Mouse (Mus musculus) ovary, postnatal 14 days (tissue): ENCODE results near the gene Galns.
"Not testable (repeated sequence)": the region's sequence is repeated elsewhere in the genome, so short reads cannot be mapped to it uniquely, and the experiment has no call there.

Experiments used
- DNase-seq: peaks from one replicate; pipeline ENCODE4 v3.0.0; 2022; ENCODE audit warnings: low spot score

Gene Galns

GRCm38 (mm10) chr8:122633205-122633604, 21.9 kb upstream of the Galns start:
- no peak for DNase-seq

- not testable (repeated sequence) for DNase-seq
Measured at GRCm38 (mm10) chr8:122632134-122632533, 20.9 kb upstream of the Galns start.

- no peak for DNase-seq
Measured at GRCm38 (mm10) chr8:122630696-122631095, 19.4 kb upstream of the Galns start.

- no peak for DNase-seq
Measured at GRCm38 (mm10) chr8:122629388-122629787, 18.1 kb upstream of the Galns start.

GRCm38 (mm10) chr8:122626896-122627295, 15.6 kb upstream of the Galns start:
- no peak for DNase-seq

- no peak for DNase-seq
Measured at GRCm38 (mm10) chr8:122625811-122626210, 14.5 kb upstream of the Galns start.

- DNase-seq: no peak
Measured at GRCm38 (mm10) chr8:122624653-122625052, 13.4 kb upstream of the Galns start.

GRCm38 (mm10) chr8:122623844-122624642, 12.8 kb upstream of the Galns start:
- no peak for DNase-seq

GRCm38 (mm10) chr8:122622727-122623126, 11.5 kb upstream of the Galns start, which contains the start of gene Pabpn1l:
TSS of gene Pabpn1l (minus strand) at chr8:122622739.
- DNase-seq: no peak

- no peak for DNase-seq
Measured at GRCm38 (mm10) chr8:122620446-122620845, 9.2 kb upstream of the Galns start.

GRCm38 (mm10) chr8:122618660-122619378, 7.6 kb upstream of the Galns start:
- DNase-seq: no peak

- DNase-seq: peak; percentile 82
Measured at GRCm38 (mm10) chr8:122617947-122618546, 6.8 kb upstream of the Galns start.

GRCm38 (mm10) chr8:122616181-122616905, 5.1 kb upstream of the Galns start:
- no peak for DNase-seq

- DNase-seq: no peak
Measured at GRCm38 (mm10) chr8:122610612-122611277, 518 bp downstream of the Galns start.

GRCm38 (mm10) chr8:122610209-122610608, 1.1 kb downstream of the Galns start:
- DNase-seq: no peak

GRCm38 (mm10) chr8:122606810-122607209, 4.5 kb downstream of the Galns start:
- no peak for DNase-seq

GRCm38 (mm10) chr8:122605367-122605766, 5.9 kb downstream of the Galns start:
- no peak for DNase-seq

GRCm38 (mm10) chr8:122604640-122605039, 6.6 kb downstream of the Galns start:
- no peak for DNase-seq

GRCm38 (mm10) chr8:122600666-122601065, 10.6 kb downstream of the Galns start:
- DNase-seq: no peak

- DNase-seq: no peak
Measured at GRCm38 (mm10) chr8:122596031-122596430, 15.2 kb downstream of the Galns start.

GRCm38 (mm10) chr8:122593783-122594507, 17.3 kb downstream of the Galns start:
- DNase-seq: no peak
